Mouse (Mus musculus): Measurements from ENCODE around the gene Gm27029. TPM values are rescaled to one million over a fixed set of nuclear protein-coding genes. Genes with fewer than 3 reads are reported as not detected.
"Not testable (repeated sequence)": the region's sequence is repeated elsewhere in the genome, so short reads cannot be mapped to it uniquely, and the experiment has no call there.

The Gm27029 gene
- total RNA-seq, 2 experiments from 2014 or later: not detected

- no peak for ATAC-seq (replicated peaks; ENCODE audit: low FRiP score, poor library complexity, severe bottlenecking)
Measured at GRCm38 (mm10) chr11:101431327-101431726, 6.7 kb upstream of the Gm27029 start.

DNA sequence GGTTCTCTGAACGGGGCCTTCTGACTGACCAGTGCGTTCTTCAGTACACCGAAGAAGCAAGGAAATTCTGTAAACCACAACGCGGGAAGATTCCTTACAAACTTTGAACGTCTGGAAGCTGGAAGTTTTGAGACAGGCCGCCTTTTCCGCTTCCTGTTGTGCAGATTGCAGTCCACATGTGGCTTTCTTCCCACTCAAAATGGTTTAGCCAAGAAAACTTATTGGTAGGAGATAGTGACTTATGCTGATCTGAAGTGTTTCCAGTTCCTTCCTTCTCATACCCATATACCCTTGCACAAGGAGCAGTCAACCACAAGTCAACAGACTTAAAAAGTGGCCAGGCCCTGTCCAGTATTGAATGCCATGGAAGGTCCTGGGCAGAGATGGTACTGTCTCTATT is 1.6 kb upstream of the Gm27029 start:
- ATAC-seq (replicated peaks; ENCODE audit: low FRiP score, poor library complexity, severe bottlenecking): no peak

DNA sequence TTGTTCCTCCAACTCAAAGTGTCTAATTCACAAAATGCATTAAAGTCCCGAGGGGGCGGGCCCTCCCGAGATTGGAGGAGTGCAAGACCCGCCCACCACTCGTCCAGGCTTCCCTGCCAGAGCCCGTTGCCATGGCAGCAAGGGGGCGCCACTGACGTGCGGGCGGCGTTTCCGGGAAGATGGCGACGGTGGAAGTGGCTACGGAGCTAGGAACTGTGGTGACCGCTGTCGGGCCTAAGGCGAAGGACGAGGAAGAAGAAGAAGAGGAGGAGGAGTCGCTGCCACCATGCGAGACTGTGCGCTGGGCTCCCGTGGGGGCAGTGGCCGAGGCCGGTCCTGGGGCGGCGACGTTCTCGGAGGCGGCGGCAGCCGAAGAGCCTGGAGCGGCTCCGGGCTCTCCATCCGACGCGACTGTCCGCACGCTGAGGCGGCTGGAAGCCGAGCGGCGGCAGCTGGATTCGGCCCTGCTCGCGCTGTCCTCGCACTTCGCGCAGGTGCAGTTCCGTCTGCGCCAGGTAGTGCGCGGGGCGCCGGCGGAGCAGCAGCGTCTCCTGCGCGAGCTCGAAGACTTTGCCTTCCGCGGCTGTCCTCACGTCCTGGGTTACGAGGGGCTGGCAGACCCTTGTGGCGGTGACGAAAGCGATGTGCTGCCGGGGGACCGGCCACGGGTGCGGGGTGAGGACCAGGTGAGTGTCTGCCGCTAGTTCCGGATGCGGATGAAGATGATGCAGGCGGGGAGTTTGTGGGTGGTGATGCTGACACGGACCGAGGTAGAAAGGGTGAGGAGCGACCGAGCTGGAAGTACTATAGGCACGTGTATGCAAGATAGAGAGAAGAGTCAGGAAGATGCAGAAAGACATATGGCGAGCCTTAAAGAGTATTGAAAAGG is 573 bp upstream of the Gm27029 start, which contains the start of the genes Rundc1 and Ptges3l:
Gene Rundc1 (plus strand): TSS at position 161 of the 889 bp plus-strand sequence.
Gene Ptges3l (minus strand): TSS at position 409 of the 889 bp plus-strand sequence.
- ATAC-seq (replicated peaks; ENCODE audit: low FRiP score, poor library complexity, severe bottlenecking): peak; percentile 96

- ATAC-seq (replicated peaks; ENCODE audit: low FRiP score, poor library complexity, severe bottlenecking): no peak
Measured at GRCm38 (mm10) chr11:101420148-101420547, 4.4 kb downstream of the Gm27029 start.

DNA sequence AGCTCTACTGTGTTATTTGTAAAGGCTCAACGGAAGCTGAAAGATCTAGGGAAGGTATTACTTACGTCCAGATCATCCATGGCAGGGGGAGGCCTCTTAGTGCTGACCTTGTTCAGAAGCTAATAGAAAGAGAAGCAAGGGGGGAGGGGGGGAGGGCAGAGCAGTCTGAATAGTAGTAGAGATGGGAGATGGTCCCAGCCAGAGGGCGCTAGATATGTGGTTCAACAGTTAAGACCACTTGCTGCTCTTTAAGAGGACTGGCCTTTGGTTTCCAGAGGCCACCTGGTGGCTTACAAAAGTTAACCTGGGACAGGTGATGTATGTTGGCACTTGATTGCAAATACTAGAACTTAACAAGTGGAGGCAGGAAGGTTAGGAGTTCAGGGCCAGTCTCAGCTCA is 5.0 kb downstream of the Gm27029 start:
- ATAC-seq (replicated peaks; ENCODE audit: low FRiP score, poor library complexity, severe bottlenecking): no peak

DNA sequence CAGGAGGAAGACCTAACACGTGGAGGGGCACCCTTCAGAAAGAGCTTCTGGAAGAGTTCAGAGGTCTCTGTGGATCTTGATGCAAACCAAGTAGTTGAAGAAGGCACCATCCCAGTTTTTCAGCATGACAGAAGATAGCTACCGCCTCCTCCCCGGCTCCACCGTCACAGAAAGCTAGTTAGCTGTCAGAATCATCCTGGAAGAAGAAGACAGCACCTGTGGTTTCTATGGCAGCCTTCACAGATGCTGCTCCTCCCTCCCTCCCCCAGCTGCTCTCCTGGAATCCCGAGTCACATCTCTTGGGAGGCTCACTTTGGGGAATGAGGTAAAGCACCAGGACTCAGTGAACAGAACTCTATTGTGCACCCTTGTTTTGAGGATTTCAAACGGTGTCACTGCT is 5.6 kb downstream of the Gm27029 start:
- ATAC-seq (replicated peaks; ENCODE audit: low FRiP score, poor library complexity, severe bottlenecking): no peak

DNA sequence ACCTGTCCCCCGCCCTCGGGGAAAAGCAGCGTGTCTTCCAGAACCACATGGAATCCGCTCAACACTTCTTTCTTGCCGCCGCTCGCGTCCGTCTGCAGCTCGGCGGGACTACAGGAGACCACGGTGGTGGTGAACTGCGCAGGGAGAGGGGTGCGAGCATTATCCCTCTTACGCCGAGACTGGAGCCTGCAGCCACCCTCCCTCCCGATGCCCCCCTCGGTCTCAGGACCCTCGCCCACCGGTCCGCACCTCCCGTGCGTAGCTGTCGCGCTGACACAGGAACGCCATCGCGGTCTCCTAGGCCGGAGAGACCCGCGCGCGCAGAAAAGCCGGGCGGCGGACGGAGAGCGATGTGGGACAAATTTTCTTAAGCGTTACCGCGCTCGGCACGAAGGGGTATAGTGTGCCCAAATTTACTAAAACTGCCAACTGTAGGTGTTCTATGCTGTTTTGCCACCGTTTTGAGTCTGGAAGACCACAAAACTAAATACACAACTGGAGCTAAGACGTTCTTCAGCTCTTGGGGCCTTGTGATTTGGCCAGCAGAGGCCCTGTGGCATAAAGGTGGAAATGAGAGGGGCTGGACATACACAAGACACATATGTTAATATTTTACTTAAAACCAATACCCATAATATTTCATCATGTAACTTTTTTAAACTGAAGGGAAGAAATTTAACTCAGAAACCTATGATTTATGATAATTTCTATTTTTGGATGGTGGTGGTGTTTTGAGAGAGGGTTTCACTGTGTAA is 7.3 kb downstream of the Gm27029 start, which contains the start of gene Aarsd1:
Gene Aarsd1 (minus strand): TSS at position 515 of the 755 bp plus-strand sequence.
- ATAC-seq (replicated peaks; ENCODE audit: low FRiP score, poor library complexity, severe bottlenecking): peak; percentile 78

GRCm38 (mm10) chr11:101416433-101417100 is 8.0 kb downstream of the Gm27029 start:
- peak; percentile 78 for ATAC-seq (replicated peaks; ENCODE audit: low FRiP score, poor library complexity, severe bottlenecking)

DNA sequence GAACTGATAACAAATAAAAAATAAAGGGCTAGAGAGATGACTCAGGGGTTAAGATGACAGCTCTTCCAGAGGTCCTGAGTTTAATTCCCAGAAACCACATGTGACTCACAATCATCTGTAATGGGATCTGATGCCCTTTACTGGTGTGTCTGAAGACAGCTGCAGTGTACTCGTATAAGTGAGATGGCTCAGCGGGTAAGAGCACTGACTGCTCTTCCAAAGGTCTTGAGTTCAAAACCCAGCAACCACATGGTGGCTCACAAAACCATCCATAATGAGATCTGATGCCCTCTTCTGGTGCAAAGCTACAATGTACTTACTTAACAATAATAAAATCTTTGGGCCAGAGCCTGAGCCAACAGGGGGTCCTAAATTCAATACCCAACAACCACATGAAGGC is 9.3 kb downstream of the Gm27029 start:
- no peak for ATAC-seq (replicated peaks; ENCODE audit: low FRiP score, poor library complexity, severe bottlenecking)

DNA sequence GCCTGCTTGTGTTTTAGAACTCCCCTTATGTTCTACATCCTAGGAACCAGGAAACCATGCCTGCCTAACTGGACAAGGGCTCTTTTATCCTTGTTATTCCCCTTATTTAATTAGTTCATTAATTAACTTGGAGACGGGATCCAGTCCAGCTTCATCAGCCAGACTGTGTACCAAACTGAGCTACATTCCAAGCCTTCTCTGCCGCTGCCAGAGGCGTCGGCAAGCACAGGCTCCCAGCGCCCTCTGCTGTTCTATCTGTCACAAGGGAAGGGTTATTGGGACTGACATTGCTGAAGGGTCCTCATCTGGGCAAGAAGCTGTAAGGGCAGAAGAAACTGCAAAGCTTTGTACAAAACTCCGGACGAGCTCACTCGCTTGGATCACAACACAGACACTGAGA is 29.5 kb downstream of the Gm27029 start:
- ATAC-seq (replicated peaks; ENCODE audit: low FRiP score, poor library complexity, severe bottlenecking): peak; percentile 78

GRCm38 (mm10) chr11:101381817-101382216 is 42.8 kb downstream of the Gm27029 start:
- peak; percentile 46; the same call in 1 of the 2 replicates for ATAC-seq (replicated peaks; ENCODE audit: low FRiP score, poor library complexity, severe bottlenecking)

GRCm38 (mm10) chr11:101378926-101379325 is 45.7 kb downstream of the Gm27029 start:
- ATAC-seq (replicated peaks; ENCODE audit: low FRiP score, poor library complexity, severe bottlenecking): no peak

GRCm38 (mm10) chr11:101378196-101378595 is 46.4 kb downstream of the Gm27029 start:
- ATAC-seq (replicated peaks; ENCODE audit: low FRiP score, poor library complexity, severe bottlenecking): not testable (repeated sequence)

- no peak for ATAC-seq (replicated peaks; ENCODE audit: low FRiP score, poor library complexity, severe bottlenecking)
Measured at GRCm38 (mm10) chr11:101374421-101374938, 50.1 kb downstream of the Gm27029 start.

DNA sequence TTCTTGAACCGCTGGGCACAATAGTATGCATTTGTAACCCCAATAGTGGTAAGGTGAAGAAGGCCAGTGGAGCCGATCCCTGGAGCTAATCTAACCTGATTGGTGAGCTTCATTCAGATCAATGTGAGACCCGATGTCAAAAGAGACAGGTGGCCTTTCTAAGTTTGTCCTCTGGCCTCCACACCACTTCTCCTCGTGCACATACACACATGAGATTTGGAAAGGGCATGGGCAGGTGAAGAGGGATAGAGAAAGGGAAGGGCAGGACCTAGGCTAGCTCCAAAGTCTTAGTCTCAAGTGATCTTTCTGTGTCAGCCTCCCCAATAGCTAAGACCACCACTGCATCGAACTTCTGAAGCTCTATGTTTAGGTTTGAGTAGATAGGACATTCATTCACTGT is 54.5 kb downstream of the Gm27029 start:
- ATAC-seq (replicated peaks; ENCODE audit: low FRiP score, poor library complexity, severe bottlenecking): no peak

DNA sequence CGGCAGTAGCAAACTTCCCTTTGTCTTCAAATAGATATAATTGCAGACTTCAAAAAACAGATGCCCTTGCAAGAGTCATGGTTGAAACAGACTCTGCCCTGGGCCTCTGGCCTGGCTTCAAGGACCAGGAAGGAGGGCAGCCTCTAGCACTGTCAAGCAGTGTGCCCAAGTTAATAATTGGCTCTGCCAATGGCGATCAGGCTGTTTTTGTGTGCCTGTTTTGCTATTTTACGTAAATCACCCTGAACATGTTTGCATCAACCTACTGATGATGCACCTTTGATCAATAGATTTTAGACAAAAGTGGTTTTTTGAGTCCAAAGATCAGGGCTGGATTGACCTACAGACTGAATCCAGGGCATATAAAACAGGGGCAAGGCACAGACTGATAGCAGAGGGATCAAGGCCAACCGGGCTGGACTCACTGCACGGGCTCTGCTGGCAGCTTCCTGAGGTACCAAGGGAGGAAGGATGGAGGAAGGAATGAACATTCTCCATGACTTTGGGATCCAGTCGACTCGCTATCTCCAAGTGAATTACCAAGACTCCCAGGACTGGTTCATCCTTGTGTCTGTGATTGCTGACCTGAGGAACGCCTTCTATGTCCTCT is 57.2 kb downstream of the Gm27029 start, which contains the start of gene G6pc:
Gene G6pc (plus strand): TSS at position 236 of the 610 bp plus-strand sequence.
- no peak for ATAC-seq (replicated peaks; ENCODE audit: low FRiP score, poor library complexity, severe bottlenecking)

GRCm38 (mm10) chr11:101364531-101364931 is 60.1 kb downstream of the Gm27029 start:
- ATAC-seq (replicated peaks; ENCODE audit: low FRiP score, poor library complexity, severe bottlenecking): no peak

DNA sequence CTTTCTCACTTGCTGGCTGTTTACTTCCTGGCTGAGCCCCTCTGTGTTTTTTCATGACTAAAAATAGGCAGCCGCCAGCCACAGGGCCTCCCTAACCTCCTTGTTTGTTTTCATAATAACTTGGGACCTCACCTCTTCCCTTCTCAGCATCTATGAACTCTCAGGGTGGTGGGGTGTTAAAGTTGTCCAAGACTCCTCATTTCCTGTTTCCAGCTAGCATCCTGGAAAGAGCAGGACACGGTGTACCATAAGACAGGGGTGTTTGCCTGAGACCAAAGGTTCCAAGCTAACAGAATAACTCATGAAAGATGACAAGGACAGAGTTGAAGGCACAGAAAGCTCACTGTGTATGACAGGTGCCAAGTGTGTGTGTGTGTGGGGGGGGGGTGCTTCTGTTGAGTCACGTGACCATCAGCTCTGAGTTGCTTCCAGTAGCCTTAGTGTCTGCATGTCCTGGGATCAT is 63.9 kb downstream of the Gm27029 start:
- no peak for ATAC-seq (replicated peaks; ENCODE audit: low FRiP score, poor library complexity, severe bottlenecking)

DNA sequence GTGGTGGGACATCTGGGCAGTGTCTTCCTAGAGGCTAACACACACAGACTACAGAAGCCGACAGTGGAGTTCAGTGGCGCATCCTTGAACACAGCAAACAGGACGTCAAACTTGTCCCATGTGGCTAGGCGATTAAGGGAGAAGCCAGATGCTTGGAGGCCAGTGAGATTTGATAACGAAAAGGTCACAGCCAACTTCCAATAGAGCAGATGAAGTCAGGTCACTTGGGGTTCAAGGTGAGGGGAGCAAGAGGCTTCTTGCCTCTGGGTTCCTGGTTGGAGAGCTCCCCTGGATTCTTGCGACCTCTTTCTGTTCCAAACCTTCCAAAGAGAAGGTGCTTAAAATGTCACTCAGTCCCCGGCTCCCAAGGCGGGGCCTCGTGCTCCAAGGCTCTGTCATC is 64.8 kb downstream of the Gm27029 start:
- no peak for ATAC-seq (replicated peaks; ENCODE audit: low FRiP score, poor library complexity, severe bottlenecking)

All from erythroblast, adult 5-6 weeks (primary cell).